8 mouse cellular contexts compared by ENCODE assay signal in the genomic region with DNA sequence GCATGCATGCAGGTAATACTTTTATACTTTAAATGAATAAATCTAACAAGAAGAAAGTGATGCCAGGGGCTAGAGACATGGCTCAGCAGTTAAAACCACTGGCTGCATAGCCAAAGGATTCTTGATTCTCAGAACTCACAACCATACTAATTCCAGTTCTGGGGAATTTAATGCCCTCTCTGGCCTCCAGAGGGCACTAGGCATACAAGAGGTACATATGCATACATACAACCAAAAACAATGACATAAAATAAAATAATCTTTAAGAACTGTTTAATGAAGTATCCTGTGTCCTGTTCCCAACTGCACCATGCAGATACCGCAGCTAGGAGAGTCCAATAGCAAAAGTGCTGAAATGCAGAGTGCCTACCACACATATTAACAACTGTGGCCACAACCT. TPM values are rescaled to one million over a fixed set of nuclear protein-coding genes. Genes with fewer than 3 reads are reported as not detected.
DNase-seq lines count a peak whose midpoint lies in the region; TF ChIP-seq lines count a peak whose summit lies in the region.

No protein-coding gene starts in this region.

- TF ChIP-seq CTCF in heart, adult 2 months (IDR thresholded peaks at IDR 0.05): peak; percentile 95

- intact Hi-C loops in heart, adult 2 months (cut with DNase I): loop anchor here (2.0 to 10.0 kb wide), 3 partner anchors 42 to 190 kb away; no protein-coding TSS in a partner anchor

- H3K4me1 ChIP-seq in heart, adult 2 months (ENCODE audit: control insufficient read depth, insufficient read depth, low read length): peaks cover 3% of the 10 kb centered on the region

- peak in 1 of 2 experiments; percentile 47 for DNase-seq in heart, adult 2 months
- no peak for DNase-seq in heart, adult 9 months (ENCODE audit: low spot score in 2 of 2)
- DNase-seq in right cerebral cortex, adult 18-20 months: peak; percentile 46
- DNase-seq in right cerebral cortex, postnatal 36 days (ENCODE audit: low spot score in 2 of 2): no peak
- peak; percentile 12 for DNase-seq in c-Kit-positive CD71-negative TER-119-negative erythroid progenitor cells, embryonic 14.5 days (ENCODE audit: low read depth)
- peak; percentile 69 for DNase-seq in kidney, adult 9 months
- DNase-seq in retina, postnatal 1 day: peak; percentile 66
- no peak for DNase-seq in urinary bladder, postnatal 4 days (ENCODE audit: low spot score in 2 of 2)

- WGBS in heart, adult 2 months: 69% methylated on average over 1 of the region's 1 CpGs

- no peak for TF ChIP-seq EP300 in heart, adult 2 months (IDR thresholded peaks at IDR 0.05; ENCODE audit: insufficient read depth, low read depth, low read length)

- H3K79me2 ChIP-seq in heart, adult 2 months (replicated peaks; ENCODE audit: control insufficient read depth, insufficient read depth, low read length): 0 out of 2 replicates have a peak, but pooled peaks cover 2% of the 10 kb centered on the region

- H3K36me3 ChIP-seq in heart, adult 2 months (ENCODE audit: control insufficient read depth, insufficient read depth, low read length): peaks cover 4% of the 10 kb centered on the region

- H3K4me3 ChIP-seq in heart, adult 2 months: no peak overlapping the region

- no peak overlapping the region for H3K9ac ChIP-seq in heart, adult 2 months (ENCODE audit: low read depth, low read length)

- no peak overlapping the region for H3K27ac ChIP-seq in heart, adult 2 months

- no peak for TF ChIP-seq POLR2A in heart, adult 2 months (IDR thresholded peaks at IDR 0.05; ENCODE audit: insufficient read depth, low read depth, low read length)

- no peaks in the 10 kb centered on the region for H3K27me3 ChIP-seq in heart, adult 2 months (ENCODE audit: control insufficient read depth, insufficient read depth, low read length)

RNA-seq across cellular contexts. Expression of gene Jam3, which starts 20.8 kb away (rescaled TPM):
- total RNA-seq in heart, adult 2 months (2021): 10 to 100 TPM; 14.1 to 14.2 TPM
- polyA plus RNA-seq in heart, adult 2 months (2012; rRNA removed): 18.9 and 30.5 TPM in 2 replicates

Comparison
In these comparisons a context has a peak if more than half of its experiments do, and no peak if none do; other contexts are left out.
1. DNase-seq: peak in right cerebral cortex, adult 18-20 months (single experiment), c-Kit-positive CD71-negative TER-119-negative erythroid progenitor cells, embryonic 14.5 days (single experiment), kidney, adult 9 months (single experiment) and retina, postnatal 1 day (single experiment); none in heart, adult 9 months (0 of 2), right cerebral cortex, postnatal 36 days (0 of 2) and urinary bladder, postnatal 4 days (0 of 2).